Mouse (Mus musculus): ENCODE measurements around the gene Il1rn. TPM values are rescaled to one million over a fixed set of nuclear protein-coding genes. Genes with fewer than 3 reads are reported as not detected.

The Il1rn gene
- polyA plus RNA-seq, 1 experiment from 2014 or later, result 0.23 TPM

- H3K4me3 ChIP-seq (ENCODE audit: low read depth, low read length), result peak within 1 kb of the TSS; percentile 40
- H3K9me3 ChIP-seq (ENCODE audit: control insufficient read depth), result no peaks in the 10 kb centered on the region
- 2% methylated on average over 47 of the region's 47 CpGs for WGBS
- H3K27ac ChIP-seq (ENCODE audit: low read depth, low read length), result peak within 1 kb of the TSS; percentile 28; the same call in 1 of the 2 replicates
- H3K36me3 ChIP-seq (ENCODE audit: control insufficient read depth, insufficient read depth), result no peaks in the 10 kb centered on the region
- peak; percentile 97 for ATAC-seq
- TF ChIP-seq CTCF (IDR thresholded peaks at IDR 0.05; ENCODE audit: low read depth), result peak; percentile 55
- peaks cover 5% of the 10 kb centered on the region; the same call in 1 of the 2 replicates for H3K4me1 ChIP-seq (replicated peaks; ENCODE audit: control insufficient read depth, insufficient read depth, low read length)
- H3K9ac ChIP-seq (ENCODE audit: low read depth, low read length), result peak within 1 kb of the TSS; percentile 51; the same call in 1 of the 2 replicates
- peak within 1 kb of the TSS; percentile 77 for H3K4me2 ChIP-seq (replicated peaks; ENCODE audit: low read depth)
- no peaks in the 10 kb centered on the region for H3K27me3 ChIP-seq (replicated peaks; ENCODE audit: control insufficient read depth, insufficient read depth, low read length)
Observed at GRCm38 (mm10) chr2:24367030-24367894, 30.6 kb downstream of the Il1rn start, which contains the start of gene Psd4. TSS of gene Psd4 (plus strand) at chr2:24367580.

- WGBS, result 36% methylated on average over 4 of the region's 4 CpGs
- peak overlapping the region; percentile 40 for H3K4me3 ChIP-seq (ENCODE audit: low read depth, low read length)
- H3K4me1 ChIP-seq (replicated peaks; ENCODE audit: control insufficient read depth, insufficient read depth, low read length), result peaks cover 5% of the 10 kb centered on the region; the same call in 1 of the 2 replicates
- no peaks in the 10 kb centered on the region for H3K27me3 ChIP-seq (replicated peaks; ENCODE audit: control insufficient read depth, insufficient read depth, low read length)
- H3K9me3 ChIP-seq (ENCODE audit: control insufficient read depth), result no peaks in the 10 kb centered on the region
- H3K27ac ChIP-seq (ENCODE audit: low read depth, low read length), result peak overlapping the region; percentile 28; the same call in 1 of the 2 replicates
- peak overlapping the region; percentile 77 for H3K4me2 ChIP-seq (replicated peaks; ENCODE audit: low read depth)
- no peak for TF ChIP-seq CTCF (IDR thresholded peaks at IDR 0.05; ENCODE audit: low read depth)
- H3K9ac ChIP-seq (ENCODE audit: low read depth, low read length), result peak overlapping the region; percentile 51; the same call in 1 of the 2 replicates
- peak; percentile 15 for ATAC-seq
- no peaks in the 10 kb centered on the region for H3K36me3 ChIP-seq (ENCODE audit: control insufficient read depth, insufficient read depth)
Observed at GRCm38 (mm10) chr2:24367895-24368261, 31.2 kb downstream of the Il1rn start.

- no peak for TF ChIP-seq CTCF (IDR thresholded peaks at IDR 0.05; ENCODE audit: low read depth)
- Histone ChIP-seq H3K9ac (ENCODE audit: low read depth, low read length) (no peak overlapping the region), H3K4me1 (replicated peaks; ENCODE audit: control insufficient read depth, insufficient read depth, low read length) (no peaks in the 10 kb centered on the region; the same call in 1 of the 2 replicates), H3K27me3 (replicated peaks; ENCODE audit: control insufficient read depth, insufficient read depth, low read length) (no peaks in the 10 kb centered on the region), H3K36me3 (ENCODE audit: control insufficient read depth, insufficient read depth) (no peaks in the 10 kb centered on the region), H3K4me3 (ENCODE audit: low read depth, low read length) (no peak overlapping the region), H3K27ac (ENCODE audit: low read depth, low read length) (peak overlapping the region; percentile 76), H3K9me3 (ENCODE audit: control insufficient read depth) (no peaks in the 10 kb centered on the region), H3K4me2 (replicated peaks; ENCODE audit: low read depth) (peak overlapping the region; percentile 35)
- peak; percentile 99 for ATAC-seq
- 33% methylated on average over 5 of the region's 5 CpGs for WGBS
Observed at GRCm38 (mm10) chr2:24378747-24379450, 42.2 kb downstream of the Il1rn start.

GRCm38 (mm10) chr2:24382456-24383230 is 46.0 kb downstream of the Il1rn start:
- H3K36me3 ChIP-seq (ENCODE audit: control insufficient read depth, insufficient read depth), result no peaks in the 10 kb centered on the region
- no peak overlapping the region for H3K4me2 ChIP-seq (replicated peaks; ENCODE audit: low read depth)
- no peak overlapping the region for H3K9ac ChIP-seq (ENCODE audit: low read depth, low read length)
- no peak for TF ChIP-seq CTCF (IDR thresholded peaks at IDR 0.05; ENCODE audit: low read depth)
- WGBS, result 74% methylated on average over 9 of the region's 9 CpGs
- H3K27ac ChIP-seq (ENCODE audit: low read depth, low read length), result no peak overlapping the region
- peaks cover 5% of the 10 kb centered on the region; the same call in 1 of the 2 replicates for H3K4me1 ChIP-seq (replicated peaks; ENCODE audit: control insufficient read depth, insufficient read depth, low read length)
- H3K9me3 ChIP-seq (ENCODE audit: control insufficient read depth), result no peaks in the 10 kb centered on the region
- H3K27me3 ChIP-seq (replicated peaks; ENCODE audit: control insufficient read depth, insufficient read depth, low read length), result no peaks in the 10 kb centered on the region
- ATAC-seq, result no peak
- H3K4me3 ChIP-seq (ENCODE audit: low read depth, low read length), result no peak overlapping the region

GRCm38 (mm10) chr2:24383636-24384035 is 47.0 kb downstream of the Il1rn start:
- peaks cover 5% of the 10 kb centered on the region; the same call in 1 of the 2 replicates for H3K4me1 ChIP-seq (replicated peaks; ENCODE audit: control insufficient read depth, insufficient read depth, low read length)
- no peak overlapping the region for H3K4me2 ChIP-seq (replicated peaks; ENCODE audit: low read depth)
- no peak for ATAC-seq
- peak overlapping the region; percentile 62 for H3K27ac ChIP-seq (ENCODE audit: low read depth, low read length)
- no peaks in the 10 kb centered on the region for H3K9me3 ChIP-seq (ENCODE audit: control insufficient read depth)
- no peaks in the 10 kb centered on the region for H3K27me3 ChIP-seq (replicated peaks; ENCODE audit: control insufficient read depth, insufficient read depth, low read length)
- no peaks in the 10 kb centered on the region for H3K36me3 ChIP-seq (ENCODE audit: control insufficient read depth, insufficient read depth)
- TF ChIP-seq CTCF (IDR thresholded peaks at IDR 0.05; ENCODE audit: low read depth), result no peak
- no peak overlapping the region for H3K9ac ChIP-seq (ENCODE audit: low read depth, low read length)
- WGBS, result 52% methylated on average over 3 of the region's 3 CpGs
- H3K4me3 ChIP-seq (ENCODE audit: low read depth, low read length), result no peak overlapping the region
